ENCODE assay signal across 8 mouse cellular contexts in the genomic region with DNA sequence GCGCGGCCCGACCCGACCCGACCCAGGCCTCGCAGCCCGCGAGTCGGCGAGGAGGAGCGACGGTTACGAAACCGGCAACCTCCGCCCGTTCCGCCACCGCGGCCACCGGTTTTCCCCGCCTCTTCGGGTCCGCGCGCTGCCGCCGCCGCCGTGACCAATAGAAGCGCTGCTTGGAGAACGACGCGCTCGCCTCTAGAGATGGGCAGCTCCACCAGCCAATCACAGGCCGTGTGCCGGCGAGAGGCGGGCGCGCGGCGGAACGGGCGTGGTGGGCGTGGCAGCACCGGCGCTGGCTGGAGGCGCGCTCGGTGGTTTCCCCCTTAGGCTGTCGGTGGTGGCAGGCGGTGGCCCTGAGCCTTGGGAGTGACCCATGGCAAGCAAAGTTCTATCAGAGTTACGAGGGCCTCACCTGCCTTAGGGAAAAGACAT. TPM values are rescaled to one million over a fixed set of nuclear protein-coding genes. Genes with fewer than 3 reads are reported as not detected.
DNase-seq lines count a peak whose midpoint lies in the region; ATAC-seq lines count a peak whose summit lies in the region.

A gene (minus strand): TSS at position 138 of the 429 bp plus-strand sequence.

- ATAC-seq in hindbrain, embryonic 13.5 days (ENCODE audit: low FRiP score): peak; percentile 99

- H3K36me3 ChIP-seq in hindbrain, embryonic 13.5 days: no peaks in the 10 kb centered on the region

- WGBS in hindbrain, embryonic 13.5 days: 1% methylated on average over 32 of the region's 53 CpGs

- peak within 1 kb of the TSS; percentile 94 for H3K27ac ChIP-seq in hindbrain, embryonic 13.5 days

- peak within 1 kb of the TSS; percentile 76 for H3K4me3 ChIP-seq in hindbrain, embryonic 13.5 days

- DNase-seq in R1 (ENCODE audit: low read depth, low spot score): peak; percentile 90
- DNase-seq in cerebellum, postnatal 14 days: peak; percentile 98 to 99
- peak; percentile 97 to 99 for DNase-seq in frontal cortex, postnatal 25 days (ENCODE audit: low spot score in 2 of 2)
- DNase-seq in layer of hippocampus, postnatal 25 days (ENCODE audit: extremely low spot score in 1 of 2, low spot score in 1 of 2): peak; percentile 97 to 98
- DNase-seq in lung, postnatal 14 days: peak; percentile 97
- peak; percentile 98 for DNase-seq in ovary, postnatal 36 days (ENCODE audit: low spot score)
- peak; percentile 97 for DNase-seq in thymus, postnatal 14 days

- H3K4me2 ChIP-seq in hindbrain, embryonic 13.5 days: peak within 1 kb of the TSS; percentile 93

- peak within 1 kb of the TSS; percentile 96 for H3K9ac ChIP-seq in hindbrain, embryonic 13.5 days

- H3K27me3 ChIP-seq in hindbrain, embryonic 13.5 days: no peaks in the 10 kb centered on the region

- H3K4me1 ChIP-seq in hindbrain, embryonic 13.5 days (replicated peaks): peaks cover 29% of the 10 kb centered on the region

- no peaks in the 10 kb centered on the region for H3K9me3 ChIP-seq in hindbrain, embryonic 13.5 days

RNA-seq across cellular contexts. Expression of the gene that starts here (rescaled TPM):
- polyA plus RNA-seq in hindbrain, embryonic 13.5 days (2015; fragmentation: Nextera tagmentation; extraction: Ambion mirVana): 38.6 and 41.4 TPM in 2 replicates
- 10 to 100 TPM; 26.1 to 27.7 TPM for total RNA-seq in layer of hippocampus, postnatal 25 days (2021)

Comparison
In these comparisons a context has a peak if more than half of its experiments do, and no peak if none do; other contexts are left out.
1. Peak in every context shown above with its lines: DNase-seq, ATAC-seq, H3K4me3 ChIP-seq and H3K27ac ChIP-seq.